Mouse (Mus musculus) CH12.LX (cell line): ENCODE measurements around the gene Tspan9. TPM values are rescaled to one million over a fixed set of nuclear protein-coding genes. Genes with fewer than 3 reads are reported as not detected.

Source experiments
- DNase-seq: peaks from one replicate; pipeline ENCODE4 v3.0.0-alpha.2; 2013; ENCODE audit errors: extremely low read depth
- H3K27ac ChIP-seq: 2 replicates; pipeline ENCODE4 v1.5.1; 2012; ENCODE audit warnings: low read depth, mild to moderate bottlenecking, control low read depth, moderate library complexity; ENCODE audit not compliant: insufficient read depth
- H3K27me3 ChIP-seq: replicated peaks from 2 replicates; pipeline ENCODE3; 2012; ENCODE audit warnings: inconsistent platforms
- H3K36me3 ChIP-seq, 2 experiments: replicated peaks in 1 of 2; 2 replicates each; pipeline versions ENCODE3 to v1.6.1; 2012; ENCODE audit warnings: inconsistent platforms in 1 of 2, low read length in 1 of 2, mild to moderate bottlenecking in 1 of 2, mixed read lengths in 1 of 2, moderate library complexity in 1 of 2; ENCODE audit not compliant: control insufficient read depth in 1 of 2, insufficient read depth in 1 of 2
- H3K4me1 ChIP-seq, 2 experiments: 2 replicates each; pipeline ENCODE4 v1.6.1; 2012; ENCODE audit warnings: inconsistent platforms in 1 of 2, moderate library complexity in 1 of 2; ENCODE audit not compliant: insufficient read depth in 2 of 2, control insufficient read depth in 1 of 2
- H3K4me2 ChIP-seq: 2 replicates; pipeline ENCODE4 v1.6.1; 2012; ENCODE audit warnings: low read depth, mild to moderate bottlenecking, control low read depth; ENCODE audit not compliant: poor library complexity, insufficient read depth, severe bottlenecking
- H3K4me3 ChIP-seq, 3 experiments: fragments of 150-350 bp in 1 of 3; sonication (generic) in 1 of 3; replicated peaks in 1 of 3; 2 replicates each; pipeline versions ENCODE3 to v1.5.1; 2011 to 2012; ENCODE audit warnings: low read depth in 2 of 3, low read length in 2 of 3, mild to moderate bottlenecking in 2 of 3, moderate library complexity in 2 of 3, control low read depth in 1 of 3, improper control_type of control experiment in 1 of 3, inconsistent platforms in 1 of 3, mixed read lengths in 1 of 3; ENCODE audit not compliant: poor library complexity in 1 of 3
- H3K79me2 ChIP-seq: replicated peaks from 2 replicates; pipeline ENCODE4 v1.6.1; 2012; ENCODE audit warnings: mild to moderate bottlenecking, moderate library complexity; ENCODE audit not compliant: control insufficient read depth, poor library complexity, insufficient read depth, severe bottlenecking; ENCODE audit errors: extremely low read depth
- H3K9ac ChIP-seq: 2 replicates; pipeline ENCODE4 v1.6.1; 2012; ENCODE audit warnings: low read depth, mild to moderate bottlenecking, control low read depth, moderate library complexity; ENCODE audit not compliant: insufficient read depth
- H3K9me3 ChIP-seq: replicated peaks from 2 replicates; pipeline ENCODE3; 2012; ENCODE audit warnings: low read length, inconsistent platforms, mixed read lengths
- CHD1 ChIP-seq: IDR thresholded peaks from 2 replicates; pipeline ENCODE4 v1.6.1; 2012; ENCODE audit warnings: low read depth, low read length, improper control_type of control experiment, inconsistent platforms
- CHD2 ChIP-seq: IDR thresholded peaks from 2 replicates; pipeline ENCODE4 v1.6.1; 2011; ENCODE audit warnings: low read length, improper control_type of control experiment
- E2F4 ChIP-seq: IDR thresholded peaks from 2 replicates; pipeline ENCODE4 v1.6.1; 2011; ENCODE audit warnings: low read depth, low read length, improper control_type of control experiment; ENCODE audit not compliant: insufficient replicate concordance
- ELF1 ChIP-seq: IDR thresholded peaks from 2 replicates; pipeline ENCODE4 v1.6.1; 2014; ENCODE audit warnings: low read depth, mild to moderate bottlenecking, inconsistent platforms, low read length, improper control_type of control experiment
- EP300 ChIP-seq: IDR thresholded peaks from 2 replicates; pipeline ENCODE4 v1.6.1; 2011; ENCODE audit warnings: low read length, improper control_type of control experiment
- ETS1 ChIP-seq: conservative IDR thresholded peaks from 2 replicates; pipeline ENCODE4 v1.6.1; 2012; ENCODE audit warnings: low read depth, mild to moderate bottlenecking, inconsistent platforms, low read length, improper control_type of control experiment, moderate library complexity
- HCFC1 ChIP-seq: IDR thresholded peaks from 2 replicates; pipeline ENCODE4 v1.6.1; 2012; ENCODE audit warnings: low read depth, mild to moderate bottlenecking, inconsistent platforms, low read length, improper control_type of control experiment
- JUND ChIP-seq: conservative IDR thresholded peaks from 2 replicates; pipeline ENCODE4 v1.6.1; 2011; ENCODE audit warnings: low read depth, low read length, improper control_type of control experiment
- KAT2A ChIP-seq: IDR thresholded peaks from 2 replicates; pipeline ENCODE4 v1.6.1; 2012; ENCODE audit warnings: low read length, improper control_type of control experiment, inconsistent platforms; ENCODE audit not compliant: insufficient replicate concordance
- MAX ChIP-seq: IDR thresholded peaks from 2 replicates; pipeline ENCODE4 v1.6.1; 2011; ENCODE audit warnings: low read length, improper control_type of control experiment
- MAZ ChIP-seq: IDR thresholded peaks from 2 replicates; pipeline ENCODE4 v1.6.1; 2012; ENCODE audit warnings: low read depth, mild to moderate bottlenecking, inconsistent platforms, low read length, improper control_type of control experiment, moderate library complexity
- MEF2A ChIP-seq: IDR thresholded peaks from 2 replicates; pipeline ENCODE4 v1.6.1; 2014; ENCODE audit warnings: low read depth, mild to moderate bottlenecking, inconsistent platforms, low read length, improper control_type of control experiment, borderline replicate concordance
- MXI1 ChIP-seq: IDR thresholded peaks from 2 replicates; pipeline ENCODE4 v1.6.1; 2011; ENCODE audit warnings: mild to moderate bottlenecking, low read depth, low read length, improper control_type of control experiment
- MYC ChIP-seq: IDR thresholded peaks from 2 replicates; pipeline ENCODE4 v1.6.1; 2011; ENCODE audit warnings: low read depth, mild to moderate bottlenecking, improper control_type of control experiment, low read length
- NELFE ChIP-seq: IDR thresholded peaks from 2 replicates; pipeline ENCODE4 v1.6.1; 2011; ENCODE audit warnings: low read depth, low read length, improper control_type of control experiment
- NRF1 ChIP-seq: IDR thresholded peaks from 2 replicates; pipeline ENCODE4 v1.6.1; 2014; ENCODE audit warnings: low read depth, mild to moderate bottlenecking, inconsistent platforms, low read length, improper control_type of control experiment, moderate library complexity
- PAX5 ChIP-seq: IDR thresholded peaks from 2 replicates; pipeline ENCODE4 v1.6.1; 2012; ENCODE audit warnings: low read length, inconsistent platforms, mixed read lengths
- POLR2AphosphoS2 ChIP-seq: IDR thresholded peaks from 2 replicates; pipeline ENCODE4 v1.6.1; 2011; ENCODE audit warnings: low read depth, low read length, improper control_type of control experiment
- RAD21 ChIP-seq: IDR thresholded peaks from 2 replicates; pipeline ENCODE4 v1.6.1; 2011; ENCODE audit warnings: low read depth, mild to moderate bottlenecking, low read length, improper control_type of control experiment, moderate library complexity
- RCOR1 ChIP-seq: conservative IDR thresholded peaks from 2 replicates; pipeline ENCODE4 v1.6.1; 2012; ENCODE audit warnings: low read depth, mild to moderate bottlenecking, inconsistent platforms, low read length, improper control_type of control experiment
- SIN3A ChIP-seq: IDR thresholded peaks from 2 replicates; pipeline ENCODE4 v1.6.1; 2012; ENCODE audit warnings: low read length, improper control_type of control experiment, inconsistent platforms
- TCF12 ChIP-seq: IDR thresholded peaks from 2 replicates; pipeline ENCODE4 v1.6.1; 2014; ENCODE audit warnings: low read depth, mild to moderate bottlenecking, inconsistent platforms, low read length, improper control_type of control experiment
- UBTF ChIP-seq: IDR thresholded peaks from 2 replicates; pipeline ENCODE4 v1.6.1; 2012; ENCODE audit warnings: low read depth, mild to moderate bottlenecking, inconsistent platforms, low read length, improper control_type of control experiment, moderate library complexity
- USF1 ChIP-seq: IDR thresholded peaks from 2 replicates; pipeline ENCODE4 v1.6.1; 2014; ENCODE audit warnings: low read depth, mild to moderate bottlenecking, inconsistent platforms, low read length, improper control_type of control experiment
- USF2 ChIP-seq: conservative IDR thresholded peaks from 2 replicates; pipeline ENCODE4 v1.6.1; 2011; ENCODE audit warnings: low read depth, low read length, improper control_type of control experiment
- ZKSCAN1 ChIP-seq: IDR thresholded peaks from 2 replicates; pipeline ENCODE4 v1.6.1; 2012; ENCODE audit warnings: low read depth, inconsistent platforms, low read length, improper control_type of control experiment, borderline replicate concordance
- ZMIZ1 ChIP-seq: IDR thresholded peaks from 2 replicates; pipeline ENCODE4 v1.6.1; 2012; ENCODE audit warnings: low read depth, mild to moderate bottlenecking, inconsistent platforms, low read length, improper control_type of control experiment
- dilution Hi-C: fragments of 300-500 bp; cut with MboI; formaldehyde crosslinking; loops from 2 replicates; pipeline ENCODE4 v1.14.3; 2020; ENCODE audit warnings: low sequenced_read_pairs; ENCODE audit not compliant: extremely low pct_unique_long_range_greater_than_20kb, extremely low pct_ligation_motif_present
- in situ Hi-C: fragments of 300-500 bp; cut with MboI; formaldehyde crosslinking; loops from 3 replicates; pipeline ENCODE4 v1.14.3; 2019; ENCODE audit warnings: low sequenced_read_pairs, low pct_ligation_motif_present, low pct_unique_long_range_greater_than_20kb, mixed read lengths
- polyA plus RNA-seq: library from polyadenylated mRNA; unstranded; fragments of >175 nt; gene quantifications from 2 replicates; pipeline ENCODE4 v1.2.1, GENCODE M21; 2012; ENCODE audit warnings: low read depth; ENCODE audit not compliant: insufficient read length
- total RNA-seq, 2 experiments: library from RNA; depleted of rRNA; stranded (reverse); fragments of 300-350 nt in 1 of 2; fragments of >200 nt in 1 of 2; gene quantifications; 2 replicates each; pipeline ENCODE4 v1.2.3; 2012 to 2014

Gene Tspan9
- total and polyA plus RNA-seq, 3 experiments = 0.40 to 0.98 (median 0.71) TPM

- Histone ChIP-seq H3K9ac (no peak overlapping the region), H3K4me1 (no peaks in the 10 kb centered on the region), H3K27ac (no peak overlapping the region), H3K9me3 (no peaks in the 10 kb centered on the region), H3K4me3 (no peak overlapping the region), H3K4me2 (no peak overlapping the region), H3K27me3 (peaks cover 93% of the 10 kb centered on the region), H3K79me2 (no peaks in the 10 kb centered on the region), H3K36me3 (no peaks in the 10 kb centered on the region)
- DNase-seq = no peak
- in situ Hi-C loops (no loop called here), dilution Hi-C loops (no loop called here)
- TF ChIP-seq CHD1 (no peak), ELF1 (no peak), USF2 (no peak), RCOR1 (no peak), POLR2AphosphoS2 (no peak), MAX (no peak), UBTF (no peak), MAZ (no peak), ZKSCAN1 (no peak), NELFE (no peak), ETS1 (no peak), HCFC1 (no peak), PAX5 (no peak), ZMIZ1 (no peak), MEF2A (no peak), RAD21 (no peak), TCF12 (no peak)
Observed at GRCm38 (mm10) chr6:127956172-127956571, 187.2 kb downstream of the Tspan9 start.

GRCm38 (mm10) chr6:127953071-127953470 lies 190.3 kb downstream of the Tspan9 start:
- H3K4me1 ChIP-seq = no peaks in the 10 kb centered on the region
- H3K4me2 ChIP-seq = no peak overlapping the region
- dilution Hi-C loops = no loop called here
- DNase-seq = no peak
- no peaks in the 10 kb centered on the region for H3K79me2 ChIP-seq
- peaks cover 94% of the 10 kb centered on the region for H3K27me3 ChIP-seq
- no peak overlapping the region for H3K4me3 ChIP-seq
- H3K27ac ChIP-seq = no peak overlapping the region
- H3K36me3 ChIP-seq = no peaks in the 10 kb centered on the region
- TF ChIP-seq MAX (no peak), MYC (no peak), MXI1 (no peak), TCF12 (no peak), USF1 (no peak), RAD21 (no peak), NRF1 (no peak), JUND (no peak), KAT2A (no peak), SIN3A (no peak), CHD2 (no peak), ELF1 (no peak), EP300 (no peak), E2F4 (no peak)
- TF ChIP-seq, all 38 proteins: peak for 0
- in situ Hi-C loops = no loop called here
- Histone ChIP-seq H3K9ac (no peak overlapping the region), H3K9me3 (no peaks in the 10 kb centered on the region)
